Mouse (Mus musculus): ENCODE data around the gene Ankrd45. TPM values are rescaled to one million over a fixed set of nuclear protein-coding genes. Genes with fewer than 3 reads are reported as not detected.

The Ankrd45 gene
- not detected in 2 replicates for polyA plus RNA-seq (2012; ENCODE audit: insufficient read depth, insufficient read length, missing spikeins)

DNA sequence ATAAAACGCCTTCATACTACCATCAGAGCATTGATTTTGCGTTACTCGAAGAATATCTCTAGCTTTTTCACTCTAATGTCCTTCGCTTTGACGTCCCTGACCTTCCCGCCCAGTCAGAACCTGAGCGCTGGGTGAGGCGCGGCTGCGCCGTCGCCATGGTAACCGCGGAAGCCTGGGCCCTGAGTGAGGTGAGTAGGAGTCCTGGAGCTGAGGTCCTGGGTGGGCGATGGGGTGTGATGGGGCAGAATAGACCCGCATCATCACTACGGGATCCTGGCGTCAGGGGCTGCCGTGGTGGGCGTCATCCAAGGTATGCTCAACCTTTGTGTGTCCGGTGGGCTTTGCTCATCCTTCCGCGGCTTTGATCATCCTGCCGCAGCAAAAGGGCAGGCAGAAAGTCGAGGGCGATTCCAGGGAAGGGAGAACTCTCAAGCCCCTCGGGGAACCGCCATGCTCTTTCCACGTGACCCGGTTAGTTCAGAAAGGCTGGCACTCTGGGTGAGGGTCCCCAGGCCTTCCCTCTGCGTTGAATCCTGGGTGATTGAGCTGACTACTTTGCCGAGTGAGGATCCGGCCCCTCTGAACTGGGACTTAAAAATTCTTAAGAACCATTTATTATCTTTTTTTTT lies at the start of gene Ankrd45:
TSS of gene Ankrd45 (plus strand) at position 161 of the 629 bp plus-strand sequence.
- Histone ChIP-seq H3K4me1 (ENCODE audit: control insufficient read depth, insufficient read depth, low read length) (peaks cover 11% of the 10 kb centered on the region), H3K4me3 (ENCODE audit: insufficient read depth, low read length) (no peak within 1 kb of the TSS), H3K27ac (ENCODE audit: insufficient read depth, low read depth, low read length) (no peak within 1 kb of the TSS)
- TF ChIP-seq POLR2A (IDR thresholded peaks at IDR 0.05; ENCODE audit: borderline replicate concordance, low read depth, low read length) (no peak), CTCF (IDR thresholded peaks at IDR 0.05; ENCODE audit: low read depth, low read length) (no peak)

DNA sequence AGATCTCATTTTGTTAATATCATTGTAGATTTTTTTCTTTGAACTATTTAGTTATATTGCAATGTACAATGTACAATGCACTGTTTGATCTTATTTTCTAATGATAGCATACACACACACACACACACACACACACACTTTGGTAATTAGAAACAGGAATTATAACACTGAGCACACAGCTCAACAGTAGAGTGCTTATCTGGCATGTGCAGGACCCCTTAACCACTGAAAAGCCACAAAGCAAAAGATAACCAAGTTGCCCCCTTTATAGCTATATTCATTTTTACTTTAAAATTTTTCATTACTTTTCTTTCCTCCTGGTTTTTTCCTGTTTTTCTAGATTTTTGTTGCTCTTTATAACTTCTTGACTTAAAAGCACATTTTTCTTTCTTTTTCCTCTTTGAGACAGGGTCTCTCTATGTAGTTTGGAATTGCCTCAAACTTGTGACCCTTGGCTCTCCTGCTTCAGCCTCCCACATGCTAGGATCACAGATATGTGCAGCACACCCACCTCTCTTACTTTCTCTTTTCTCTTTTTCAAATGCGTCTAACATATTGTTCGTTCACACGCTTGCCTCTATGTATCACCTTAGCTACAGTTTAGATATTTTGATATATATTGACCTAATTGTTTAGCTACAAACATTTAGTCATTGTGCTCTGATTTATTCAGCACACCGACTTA lies 42.6 kb upstream of the Ankrd45 start:
- no peak overlapping the region for H3K27ac ChIP-seq (ENCODE audit: insufficient read depth, low read depth, low read length)
- TF ChIP-seq POLR2A (IDR thresholded peaks at IDR 0.05; ENCODE audit: borderline replicate concordance, low read depth, low read length), result no peak
- TF ChIP-seq CTCF (IDR thresholded peaks at IDR 0.05; ENCODE audit: low read depth, low read length), result no peak

DNA sequence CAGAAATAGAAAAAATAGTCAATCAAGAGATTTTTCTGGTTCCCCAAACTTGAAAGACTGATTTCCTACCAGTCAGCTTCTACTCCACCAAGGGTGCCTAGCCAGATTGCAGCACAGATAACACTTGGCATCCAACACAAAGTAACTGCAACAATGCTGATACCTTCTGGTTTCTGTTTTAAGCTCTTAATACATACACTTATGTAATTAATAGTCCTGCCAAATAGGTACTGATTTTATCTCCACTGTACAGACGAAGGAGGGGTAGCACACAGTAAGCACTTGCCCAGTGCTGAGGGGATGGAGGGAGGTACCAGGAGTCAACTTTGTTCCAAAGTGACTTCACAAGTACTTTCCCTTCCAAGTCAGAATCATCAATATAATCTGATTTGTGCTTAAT lies 38.6 kb upstream of the Ankrd45 start:
- no peak overlapping the region for H3K4me3 ChIP-seq (ENCODE audit: insufficient read depth, low read length)
- no peak for TF ChIP-seq CTCF (IDR thresholded peaks at IDR 0.05; ENCODE audit: low read depth, low read length)
- TF ChIP-seq POLR2A (IDR thresholded peaks at IDR 0.05; ENCODE audit: borderline replicate concordance, low read depth, low read length), result no peak

More for the DNA sequence above, 42.6 kb upstream of the Ankrd45 start:
- no peak overlapping the region for H3K4me3 ChIP-seq (ENCODE audit: insufficient read depth, low read length)
- no peaks in the 10 kb centered on the region for H3K4me1 ChIP-seq (ENCODE audit: control insufficient read depth, insufficient read depth, low read length)

DNA sequence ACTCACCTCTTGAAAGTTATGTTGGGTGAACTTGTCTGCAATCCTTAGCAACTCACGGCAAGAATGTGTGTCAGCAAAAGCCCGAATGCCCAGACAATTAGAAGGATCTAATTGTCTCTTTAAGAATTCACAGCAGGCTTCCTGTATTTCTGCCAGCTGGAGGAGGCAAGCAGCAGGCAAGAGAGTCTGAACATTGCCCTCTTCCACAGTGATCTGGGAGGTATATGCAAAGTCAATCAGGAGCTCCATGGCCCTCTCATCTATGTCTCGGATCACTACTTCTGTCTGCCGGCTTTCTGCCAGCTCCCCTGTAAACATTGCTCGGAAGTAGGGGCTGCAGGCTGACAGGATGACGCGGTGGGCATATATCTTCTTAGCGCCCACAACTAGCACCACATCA lies 33.3 kb upstream of the Ankrd45 start:
- H3K4me1 ChIP-seq (ENCODE audit: control insufficient read depth, insufficient read depth, low read length), result no peaks in the 10 kb centered on the region
- H3K27ac ChIP-seq (ENCODE audit: insufficient read depth, low read depth, low read length), result no peak overlapping the region
- TF ChIP-seq POLR2A (IDR thresholded peaks at IDR 0.05; ENCODE audit: borderline replicate concordance, low read depth, low read length) (no peak), CTCF (IDR thresholded peaks at IDR 0.05; ENCODE audit: low read depth, low read length) (no peak)
- H3K4me3 ChIP-seq (ENCODE audit: insufficient read depth, low read length), result no peak overlapping the region

More for the DNA sequence above, 38.6 kb upstream of the Ankrd45 start:
- Histone ChIP-seq H3K27ac (ENCODE audit: insufficient read depth, low read depth, low read length) (no peak overlapping the region), H3K4me1 (ENCODE audit: control insufficient read depth, insufficient read depth, low read length) (no peaks in the 10 kb centered on the region)

DNA sequence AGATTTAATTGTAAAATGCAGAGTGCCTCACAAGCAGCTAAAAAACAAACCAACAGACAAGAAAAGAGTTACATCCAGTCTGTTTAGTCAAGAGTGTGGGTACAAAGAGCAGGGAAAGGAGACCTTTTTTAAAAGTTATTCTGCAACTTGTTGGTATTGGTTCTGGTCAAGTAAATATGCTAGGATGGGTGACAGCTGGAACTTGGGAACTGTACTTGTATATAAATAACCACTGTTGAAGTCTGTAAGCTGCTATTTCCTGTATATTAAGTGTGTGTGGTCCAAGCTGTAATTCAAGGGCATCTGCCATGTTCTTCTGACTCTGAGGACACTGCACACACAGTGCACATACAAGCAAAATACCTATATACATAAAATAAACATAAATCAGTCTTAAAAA lies 27.9 kb upstream of the Ankrd45 start:
- H3K4me3 ChIP-seq (ENCODE audit: insufficient read depth, low read length), result no peak overlapping the region
- TF ChIP-seq CTCF (IDR thresholded peaks at IDR 0.05; ENCODE audit: low read depth, low read length) (no peak), POLR2A (IDR thresholded peaks at IDR 0.05; ENCODE audit: borderline replicate concordance, low read depth, low read length) (no peak)
- H3K27ac ChIP-seq (ENCODE audit: insufficient read depth, low read depth, low read length), result no peak overlapping the region
- no peaks in the 10 kb centered on the region for H3K4me1 ChIP-seq (ENCODE audit: control insufficient read depth, insufficient read depth, low read length)

DNA sequence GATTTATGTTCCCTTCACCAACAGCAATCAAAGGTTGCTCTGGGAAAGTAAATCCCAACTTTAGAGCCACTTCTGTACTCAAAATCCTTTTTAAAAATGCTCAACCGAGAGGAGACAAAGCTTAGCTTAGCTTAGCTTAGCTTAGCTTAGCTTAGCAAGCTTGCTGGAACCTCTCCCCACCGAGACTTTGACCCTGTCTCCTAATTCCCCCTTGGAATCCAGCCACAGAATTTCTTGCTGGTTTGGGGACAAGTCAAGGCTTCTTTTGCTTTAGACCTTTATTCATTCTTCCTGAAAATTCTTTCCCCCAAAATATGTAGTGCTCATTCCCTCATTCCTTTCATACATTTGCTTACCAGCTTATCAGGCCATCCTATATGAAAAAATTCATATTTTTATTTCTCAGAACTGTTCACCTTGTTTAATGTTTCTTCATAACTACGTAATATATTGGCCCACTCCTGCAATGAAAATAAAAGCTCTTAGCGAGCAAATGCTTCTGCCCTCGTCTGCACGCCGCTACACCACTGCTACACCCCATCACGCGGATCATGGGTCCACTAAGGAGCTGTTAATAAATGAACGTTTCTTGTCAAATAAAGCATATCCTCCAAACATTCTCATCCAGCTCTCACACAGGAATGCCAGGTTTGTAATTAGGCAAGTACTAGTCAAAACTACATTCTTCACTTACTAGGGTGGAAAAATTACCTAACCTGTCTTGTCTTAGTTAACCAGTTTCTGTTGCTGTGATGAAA lies 19.7 kb upstream of the Ankrd45 start:
- Histone ChIP-seq H3K4me1 (ENCODE audit: control insufficient read depth, insufficient read depth, low read length) (no peaks in the 10 kb centered on the region), H3K4me3 (ENCODE audit: insufficient read depth, low read length) (no peak overlapping the region), H3K27ac (ENCODE audit: insufficient read depth, low read depth, low read length) (no peak overlapping the region)
- TF ChIP-seq POLR2A (IDR thresholded peaks at IDR 0.05; ENCODE audit: borderline replicate concordance, low read depth, low read length) (no peak), CTCF (IDR thresholded peaks at IDR 0.05; ENCODE audit: low read depth, low read length) (no peak)

DNA sequence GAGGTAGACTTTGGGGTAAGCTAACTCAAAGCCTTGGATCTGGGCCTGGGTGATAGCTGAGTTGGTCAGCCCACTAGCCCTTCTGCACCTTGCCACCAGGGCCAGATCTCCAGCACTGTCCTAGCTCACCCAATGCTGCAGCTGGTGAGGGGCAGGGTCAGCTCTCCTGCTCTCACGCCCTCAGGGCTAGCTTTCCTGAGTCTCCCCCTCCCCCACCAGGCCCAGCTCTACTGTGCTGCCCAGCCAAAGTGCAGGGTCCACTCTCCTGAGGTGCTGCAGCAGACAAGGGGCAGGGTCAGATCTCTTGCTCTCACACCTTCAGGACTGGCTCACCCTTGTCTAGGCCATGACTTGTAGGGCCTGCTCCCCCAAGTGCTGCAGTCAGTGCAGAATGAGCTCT lies 16.0 kb upstream of the Ankrd45 start:
- Histone ChIP-seq H3K27ac (ENCODE audit: insufficient read depth, low read depth, low read length) (no peak overlapping the region), H3K4me3 (ENCODE audit: insufficient read depth, low read length) (no peak overlapping the region), H3K4me1 (ENCODE audit: control insufficient read depth, insufficient read depth, low read length) (peaks cover 5% of the 10 kb centered on the region)
- TF ChIP-seq POLR2A (IDR thresholded peaks at IDR 0.05; ENCODE audit: borderline replicate concordance, low read depth, low read length) (no peak), CTCF (IDR thresholded peaks at IDR 0.05; ENCODE audit: low read depth, low read length) (no peak)

DNA sequence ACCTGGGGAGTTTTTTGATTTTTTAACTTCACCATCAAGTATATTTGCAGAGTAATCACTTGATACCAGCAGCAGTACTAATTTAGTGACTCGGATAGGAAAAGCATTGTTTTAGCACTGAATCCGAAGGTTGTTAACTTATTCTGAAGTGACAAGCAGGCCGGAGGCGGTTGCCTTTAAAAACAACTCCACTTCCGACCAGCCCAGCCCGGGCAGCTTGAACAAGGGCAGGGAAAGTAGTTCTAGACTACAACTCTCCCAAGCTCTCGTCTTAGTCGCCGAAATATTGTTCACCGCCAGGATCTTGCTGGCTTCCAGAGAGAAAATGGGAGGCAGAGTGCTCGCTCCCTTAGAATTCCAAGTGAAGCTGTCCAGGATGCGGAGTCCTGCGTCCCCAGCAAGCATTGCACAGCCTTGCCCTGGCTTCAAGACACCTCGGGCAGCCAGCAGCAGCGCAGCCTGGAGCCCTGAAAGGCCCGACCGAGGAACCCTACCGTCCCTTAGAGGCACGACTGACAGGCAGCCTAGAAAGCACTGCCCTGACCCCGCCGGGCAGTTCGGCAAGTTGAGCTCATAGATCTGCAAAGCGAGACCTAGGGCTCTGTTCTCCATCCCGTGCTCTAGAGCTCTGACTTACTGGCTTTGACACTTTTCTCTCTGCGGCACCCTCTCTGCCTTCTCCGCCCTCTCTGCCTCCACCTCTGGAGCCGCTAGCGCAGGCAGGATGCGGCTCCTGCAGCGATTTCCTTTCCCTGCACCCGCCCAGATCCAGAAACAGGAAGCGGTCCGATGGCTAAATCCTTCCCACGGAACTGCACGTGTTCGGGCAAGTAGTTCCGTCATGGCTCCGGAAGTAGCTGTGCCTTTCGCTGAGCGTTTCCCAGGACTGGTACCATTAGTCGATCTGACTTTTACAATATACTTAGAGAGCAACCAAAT lies 11.5 kb upstream of the Ankrd45 start, which contains the start of gene Klhl20:
TSS of gene Klhl20 (minus strand) at position 786 of the 939 bp plus-strand sequence.
- Histone ChIP-seq H3K4me1 (ENCODE audit: control insufficient read depth, insufficient read depth, low read length) (peaks cover 5% of the 10 kb centered on the region), H3K27ac (ENCODE audit: insufficient read depth, low read depth, low read length) (peak within 1 kb of the TSS; percentile 44), H3K4me3 (ENCODE audit: insufficient read depth, low read length) (peak within 1 kb of the TSS; percentile 85)
- TF ChIP-seq CTCF (IDR thresholded peaks at IDR 0.05; ENCODE audit: low read depth, low read length) (no peak), POLR2A (IDR thresholded peaks at IDR 0.05; ENCODE audit: borderline replicate concordance, low read depth, low read length) (0 out of 2 replicates have a peak, but pooled peaks have one; percentile 61)

DNA sequence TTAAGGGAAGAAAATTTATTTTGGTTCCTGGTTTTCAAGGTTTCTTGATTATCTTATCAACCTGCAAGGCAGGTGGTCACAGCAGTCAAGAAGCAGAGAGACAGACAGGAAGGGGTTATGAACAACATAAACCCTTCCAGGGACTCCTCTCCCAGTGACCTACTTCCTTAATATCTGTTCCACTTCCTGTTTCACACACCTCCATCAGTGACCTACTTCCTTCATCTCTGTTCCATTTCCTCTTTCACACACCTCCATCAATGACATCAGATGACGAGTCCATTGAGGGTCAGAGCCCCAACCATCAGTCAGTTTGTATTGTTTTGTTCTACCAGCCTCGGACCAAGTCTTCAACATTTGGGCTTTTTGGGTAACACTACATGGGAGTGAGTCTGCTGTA lies 3.0 kb upstream of the Ankrd45 start:
- no peak for TF ChIP-seq POLR2A (IDR thresholded peaks at IDR 0.05; ENCODE audit: borderline replicate concordance, low read depth, low read length)
- TF ChIP-seq CTCF (IDR thresholded peaks at IDR 0.05; ENCODE audit: low read depth, low read length), result no peak
- no peak overlapping the region for H3K4me3 ChIP-seq (ENCODE audit: insufficient read depth, low read length)

More for the DNA sequence above, 3.0 kb upstream of the Ankrd45 start:
- Histone ChIP-seq H3K27ac (ENCODE audit: insufficient read depth, low read depth, low read length) (no peak overlapping the region), H3K4me1 (ENCODE audit: control insufficient read depth, insufficient read depth, low read length) (peaks cover 11% of the 10 kb centered on the region)
